Mouse (Mus musculus) liver, adult 2 months (tissue): Measurements from ENCODE around the gene Hbq1b.

Experiments used
- CTCF ChIP-seq: fragments of 200-500 bp; IDR thresholded peaks from 2 replicates; pipeline ENCODE4 v1.5.1; 2011; ENCODE audit warnings: low read depth, low read length, control low read depth
- POLR2A ChIP-seq: fragments of 200-500 bp; IDR thresholded peaks from 2 replicates; pipeline ENCODE4 v1.6.1; 2011; ENCODE audit warnings: low read length, control low read depth; ENCODE audit not compliant: insufficient read depth; ENCODE audit errors: extremely low read depth

- TF ChIP-seq POLR2A (no peak), CTCF (no peak)
These were observed 13.8 kb downstream of the Hbq1b start for GRCm38 (mm10) chr11:32300279-32301267.
